Mouse (Mus musculus) megakaryocyte, embryonic 14.5 days (primary cell): ENCODE data around the gene Ilf2. TPM values are rescaled to one million over a fixed set of nuclear protein-coding genes. Genes with fewer than 3 reads are reported as not detected.

ENCODE experiments used
- H3K27me3 ChIP-seq: replicated peaks from 2 replicates; pipeline ENCODE3; 2012; ENCODE audit warnings: inconsistent platforms
- H3K36me3 ChIP-seq: replicated peaks from 2 replicates; pipeline ENCODE3; 2012; ENCODE audit warnings: low read length, inconsistent platforms, mixed read lengths
- H3K4me1 ChIP-seq: 2 replicates; pipeline ENCODE4 v1.6.1; 2012; ENCODE audit warnings: inconsistent platforms
- H3K4me3 ChIP-seq: replicated peaks from 2 replicates; pipeline ENCODE3; 2012; ENCODE audit warnings: moderate library complexity, mild to moderate bottlenecking, inconsistent platforms
- H3K9me3 ChIP-seq: 2 replicates; pipeline ENCODE4 v1.6.1; 2012; ENCODE audit warnings: inconsistent platforms
- FLI1 ChIP-seq: IDR thresholded peaks from 2 replicates; pipeline ENCODE4 v1.6.1; 2012; ENCODE audit warnings: low read length, inconsistent platforms, mixed read lengths
- GATA1 ChIP-seq: IDR thresholded peaks from 3 replicates; pipeline ENCODE4 v1.6.1; 2012; ENCODE audit warnings: mixed read lengths, low read length, inconsistent platforms, borderline replicate concordance
- polyA plus RNA-seq: library from polyadenylated mRNA; stranded (reverse); fragments of >175 nt; gene quantifications from 2 replicates; pipeline ENCODE4 v1.2.3, GENCODE M21; 2012; ENCODE audit warnings: low replicate concordance; ENCODE audit not compliant: insufficient read depth

The Ilf2 gene
- polyA plus RNA-seq, 1 experiment: 10.5 TPM

- Histone ChIP-seq H3K9me3 (no peaks in the 10 kb centered on the region; the same call in 1 of the 2 replicates), H3K36me3 (no peaks in the 10 kb centered on the region), H3K27me3 (no peaks in the 10 kb centered on the region), H3K4me3 (no peak overlapping the region), H3K4me1 (peaks cover 17% of the 10 kb centered on the region)
- TF ChIP-seq GATA1: no peak
These were observed 35.2 kb upstream of the Ilf2 start for GRCm38 (mm10) chr3:90440756-90441155.

- Histone ChIP-seq H3K9me3 (no peaks in the 10 kb centered on the region; the same call in 1 of the 2 replicates), H3K4me3 (no peak overlapping the region), H3K36me3 (no peaks in the 10 kb centered on the region), H3K27me3 (no peaks in the 10 kb centered on the region), H3K4me1 (peaks cover 36% of the 10 kb centered on the region)
- TF ChIP-seq FLI1 (no peak), GATA1 (no peak)
These were observed 31.9 kb upstream of the Ilf2 start for GRCm38 (mm10) chr3:90443977-90444376.

GRCm38 (mm10) chr3:90445417-90446200 is 30.3 kb upstream of the Ilf2 start:
- no peak for TF ChIP-seq FLI1
- TF ChIP-seq GATA1: no peak
- no peaks in the 10 kb centered on the region for H3K36me3 ChIP-seq
- H3K27me3 ChIP-seq: no peaks in the 10 kb centered on the region
- H3K4me3 ChIP-seq: peak overlapping the region; percentile 88
- no peaks in the 10 kb centered on the region; the same call in 1 of the 2 replicates for H3K9me3 ChIP-seq
- peaks cover 39% of the 10 kb centered on the region for H3K4me1 ChIP-seq

GRCm38 (mm10) chr3:90446389-90447122 is 29.4 kb upstream of the Ilf2 start:
- Histone ChIP-seq H3K4me3 (peak overlapping the region; percentile 88), H3K4me1 (peaks cover 48% of the 10 kb centered on the region), H3K9me3 (no peaks in the 10 kb centered on the region; the same call in 1 of the 2 replicates), H3K27me3 (no peaks in the 10 kb centered on the region), H3K36me3 (no peaks in the 10 kb centered on the region)
- TF ChIP-seq GATA1 (no peak), FLI1 (no peak)

- TF ChIP-seq GATA1: no peak
- no peak for TF ChIP-seq FLI1
- Histone ChIP-seq H3K4me3 (peak overlapping the region; percentile 88), H3K4me1 (peaks cover 54% of the 10 kb centered on the region), H3K9me3 (no peaks in the 10 kb centered on the region; the same call in 1 of the 2 replicates), H3K36me3 (no peaks in the 10 kb centered on the region), H3K27me3 (no peaks in the 10 kb centered on the region)
These were observed 28.8 kb upstream of the Ilf2 start for GRCm38 (mm10) chr3:90447123-90447494.

DNA sequence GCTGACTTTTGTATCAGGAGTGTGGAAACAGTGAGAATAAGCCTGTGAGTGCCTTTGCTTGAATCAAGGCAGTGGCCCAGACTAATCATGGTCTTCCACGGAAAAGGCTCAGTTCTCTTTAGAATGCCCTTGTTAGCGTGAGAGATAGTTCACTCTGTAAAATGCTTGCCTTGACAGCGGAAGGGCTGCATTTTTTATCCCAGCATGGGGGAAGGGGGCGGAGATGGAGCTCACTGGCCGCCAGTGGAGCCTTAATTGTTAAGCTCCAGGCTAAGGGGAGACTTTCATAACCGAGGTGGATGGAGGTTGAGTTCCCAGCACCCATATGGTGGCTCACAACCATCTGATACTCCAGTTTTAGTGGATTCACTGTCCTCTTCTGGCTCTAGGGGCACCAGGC is 27.3 kb upstream of the Ilf2 start:
- peaks cover 52% of the 10 kb centered on the region for H3K4me1 ChIP-seq
- no peaks in the 10 kb centered on the region; the same call in 1 of the 2 replicates for H3K9me3 ChIP-seq
- TF ChIP-seq FLI1 (no peak), GATA1 (no peak)
- peaks cover 4% of the 10 kb centered on the region for H3K27me3 ChIP-seq
- H3K4me3 ChIP-seq: no peak overlapping the region
- H3K36me3 ChIP-seq: no peaks in the 10 kb centered on the region

DNA sequence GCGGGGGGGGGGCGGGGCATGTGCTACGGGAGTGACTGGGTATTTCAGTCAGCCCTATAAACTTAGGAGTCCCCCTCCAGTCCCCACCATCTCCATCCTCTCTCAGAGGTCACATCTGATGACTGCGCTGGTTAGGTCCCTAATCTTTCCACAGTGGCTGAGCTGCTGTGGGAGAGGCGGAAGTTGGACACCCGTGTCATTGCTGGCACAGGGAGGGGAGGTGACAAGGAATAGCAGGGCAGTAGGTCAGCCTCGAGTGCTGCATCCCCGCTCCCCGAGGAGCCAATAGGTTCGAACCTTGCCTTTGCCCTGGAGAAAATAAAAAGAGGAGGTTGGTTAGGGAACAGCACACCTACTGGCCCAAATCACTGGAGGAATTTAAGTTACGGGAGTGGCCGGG is 25.1 kb upstream of the Ilf2 start:
- Histone ChIP-seq H3K27me3 (peaks cover 17% of the 10 kb centered on the region), H3K4me1 (peaks cover 42% of the 10 kb centered on the region), H3K36me3 (no peaks in the 10 kb centered on the region), H3K9me3 (no peaks in the 10 kb centered on the region), H3K4me3 (peak overlapping the region; percentile 67)
- no peak for TF ChIP-seq FLI1
- no peak for TF ChIP-seq GATA1

GRCm38 (mm10) chr3:90451396-90452095 is 24.4 kb upstream of the Ilf2 start:
- Histone ChIP-seq H3K4me1 (peaks cover 42% of the 10 kb centered on the region), H3K4me3 (peak overlapping the region; percentile 84), H3K36me3 (no peaks in the 10 kb centered on the region), H3K9me3 (no peaks in the 10 kb centered on the region), H3K27me3 (peaks cover 23% of the 10 kb centered on the region)
- no peak for TF ChIP-seq FLI1
- no peak for TF ChIP-seq GATA1

- no peak overlapping the region for H3K4me3 ChIP-seq
- TF ChIP-seq FLI1 (no peak), GATA1 (no peak)
- H3K36me3 ChIP-seq: no peaks in the 10 kb centered on the region
- H3K4me1 ChIP-seq: peaks cover 48% of the 10 kb centered on the region
- H3K27me3 ChIP-seq: peaks cover 54% of the 10 kb centered on the region
- H3K9me3 ChIP-seq: no peaks in the 10 kb centered on the region
These were observed 21.0 kb upstream of the Ilf2 start for GRCm38 (mm10) chr3:90454931-90455330.
